Mouse (Mus musculus): ENCODE data around the gene Capn5.
A peak's percentile ranks its signal among the peaks of the same experiment; 100 is the strongest.
"Not testable (repeated sequence)": the region's sequence is repeated elsewhere in the genome, so short reads cannot be mapped to it uniquely, and the experiment has no call there.

Gene Capn5

GRCm38 (mm10) chr7:98177929-98178559 lies at the start of gene Capn5:
Gene Capn5 (minus strand): TSS chr7:98178274.
- peak; percentile 72 for DNase-seq (ENCODE audit: low read depth, low spot score)

DNA sequence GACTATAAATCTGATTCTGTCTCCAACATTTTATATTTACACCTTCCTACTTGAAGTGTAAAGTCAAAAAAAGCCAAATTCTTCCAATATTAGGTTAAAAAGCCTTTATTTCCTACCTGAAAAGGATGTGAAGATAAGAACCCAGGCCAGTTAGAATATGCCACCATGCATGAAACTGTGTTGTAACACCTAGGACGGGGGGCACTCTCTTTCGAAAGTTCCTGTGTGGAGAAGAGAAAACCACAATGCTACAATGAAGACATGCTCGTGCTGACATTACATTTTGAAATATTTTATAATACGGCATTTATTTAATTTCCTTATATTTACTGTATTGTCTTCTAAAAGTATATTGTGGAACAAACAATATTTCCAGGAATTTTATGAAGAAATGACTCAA lies 45.7 kb upstream of the Capn5 start:
- DNase-seq (ENCODE audit: low read depth, low spot score), result no peak

DNA sequence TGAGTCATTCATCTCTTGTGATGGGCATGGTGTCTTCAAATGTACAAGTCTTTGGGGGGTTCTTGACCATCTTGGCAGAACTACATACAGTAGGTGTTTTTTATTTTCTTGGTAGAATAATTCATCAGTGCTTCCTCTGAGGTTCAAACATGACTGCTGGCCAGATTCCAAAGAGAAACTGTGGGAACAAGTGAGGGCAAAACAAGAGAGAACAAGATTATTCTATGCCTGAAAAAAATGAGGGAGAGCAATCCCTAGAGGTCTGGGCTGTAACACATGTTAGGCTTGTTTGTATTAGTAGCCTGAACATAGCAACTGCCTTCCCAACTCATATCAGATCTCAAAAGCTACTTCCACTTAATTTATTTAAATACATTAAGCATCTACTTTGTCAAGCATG lies 38.6 kb upstream of the Capn5 start:
- DNase-seq (ENCODE audit: low read depth, low spot score), result no peak

- DNase-seq (ENCODE audit: low read depth, low spot score), result no peak
These were observed 24.9 kb upstream of the Capn5 start for GRCm38 (mm10) chr7:98202946-98203345.

- DNase-seq (ENCODE audit: low read depth, low spot score), result no peak
These were observed 23.5 kb upstream of the Capn5 start for GRCm38 (mm10) chr7:98201493-98202028.

DNA sequence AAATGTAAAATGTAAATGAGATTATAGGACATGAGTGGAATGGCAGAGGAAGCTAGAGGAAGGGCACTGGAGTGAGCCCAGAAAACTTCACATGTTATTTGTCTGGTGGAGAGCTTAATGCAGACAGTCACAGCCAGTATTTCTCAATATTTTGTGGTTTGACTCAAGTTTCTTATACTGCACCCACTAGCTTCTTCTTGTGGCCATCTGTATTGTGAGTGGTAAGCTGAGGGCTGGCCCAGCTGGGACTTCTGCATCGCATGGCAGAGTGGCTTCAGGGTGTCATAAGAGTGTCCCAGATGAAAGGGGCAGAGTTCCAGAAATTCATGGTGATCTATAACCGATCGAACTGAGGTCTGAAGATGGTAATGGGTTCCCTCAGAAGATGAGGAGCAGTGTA lies 22.3 kb upstream of the Capn5 start:
- DNase-seq (ENCODE audit: low read depth, low spot score), result no peak

DNA sequence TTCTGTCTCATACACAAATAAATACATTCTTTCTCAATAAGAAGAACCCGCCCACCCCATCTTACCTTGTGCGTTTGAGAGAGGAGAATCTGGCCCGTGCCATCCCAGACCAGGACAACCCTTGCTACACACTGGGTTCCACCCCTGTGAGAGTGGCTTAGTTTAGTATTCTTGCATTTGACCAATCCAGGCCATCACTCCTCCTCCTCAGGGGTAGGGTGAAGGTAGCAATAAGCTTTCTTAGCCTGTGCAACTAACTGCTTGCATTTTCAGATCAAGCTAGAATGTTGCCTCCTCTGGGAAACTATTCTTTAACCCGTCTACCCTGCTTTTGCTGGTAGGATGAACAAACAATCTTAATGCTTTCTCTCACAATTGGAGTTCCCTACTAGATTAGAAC lies 21.3 kb upstream of the Capn5 start, which contains the start of gene B3gnt6:
TSS of gene B3gnt6 (minus strand) at position 101 of the 400 bp plus-strand sequence.
- DNase-seq (ENCODE audit: low read depth, low spot score), result no peak

DNA sequence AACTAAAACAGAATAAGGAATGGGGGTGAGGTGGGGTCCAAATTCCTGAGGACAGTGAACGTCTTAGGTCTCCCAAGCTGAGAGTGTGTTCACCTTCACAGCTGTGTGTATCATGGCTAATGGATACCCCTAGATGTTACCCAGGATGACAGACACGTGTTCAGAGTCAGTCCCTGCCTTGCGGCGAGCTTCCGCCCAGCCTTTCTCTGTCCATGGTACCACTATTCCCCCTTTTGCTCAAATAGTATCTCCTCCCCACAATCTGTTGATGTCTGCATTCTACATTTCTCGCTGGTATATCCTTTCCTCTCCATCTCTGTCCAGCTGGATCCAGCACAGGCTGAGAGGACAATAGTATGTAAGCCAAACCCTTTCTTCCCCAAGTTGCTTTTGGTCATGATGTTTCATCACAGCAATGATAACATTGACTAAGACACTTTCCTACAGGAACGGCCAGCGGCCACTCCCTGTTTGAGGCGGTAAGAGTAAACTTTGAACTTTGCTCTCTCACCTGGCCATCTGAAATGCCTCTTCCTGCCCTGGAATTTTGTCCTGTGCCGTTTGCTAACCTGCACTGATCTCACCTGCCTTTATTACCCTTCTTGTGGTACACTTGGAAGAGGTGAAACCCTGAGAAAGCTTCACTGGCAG lies 17.2 kb upstream of the Capn5 start:
- DNase-seq (ENCODE audit: low read depth, low spot score), result no peak

DNA sequence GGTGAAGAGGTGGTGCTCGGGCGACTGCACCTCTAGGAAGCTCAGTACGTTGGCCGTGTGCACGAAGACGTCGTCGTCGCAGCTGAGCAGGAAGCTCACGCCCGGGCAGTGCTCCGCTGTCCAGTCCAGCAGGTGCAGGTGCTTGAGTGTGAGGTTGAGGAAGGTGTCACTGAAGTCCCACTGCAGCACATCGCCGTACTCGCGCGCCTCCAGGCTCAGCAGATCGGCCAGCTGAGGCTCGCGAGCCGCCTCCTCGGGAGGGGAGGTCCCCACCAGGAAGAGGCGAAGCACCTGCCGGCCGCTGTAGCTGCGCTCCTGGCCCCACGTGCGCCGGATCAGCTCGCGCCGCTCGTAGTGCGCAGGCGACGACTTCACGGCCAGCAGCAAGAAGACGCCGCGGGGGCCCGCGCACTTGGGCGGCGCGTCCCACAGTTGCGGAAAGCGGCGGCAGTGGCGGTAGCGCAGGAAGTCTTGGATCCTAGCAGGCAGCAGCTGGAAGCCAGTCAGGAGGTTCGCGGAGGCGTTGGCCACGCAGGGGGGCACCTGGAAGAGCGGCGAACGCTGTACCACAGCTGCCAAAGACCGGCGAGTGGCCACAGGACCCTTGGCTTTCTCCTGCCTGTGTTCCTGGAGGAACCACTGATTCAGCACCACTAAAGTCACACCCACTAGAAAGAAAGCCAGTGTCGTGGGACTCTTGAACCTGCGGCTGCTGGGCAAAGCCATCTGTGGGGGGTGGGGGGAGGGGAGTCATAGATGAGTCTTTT lies 16.1 kb upstream of the Capn5 start:
- no peak for DNase-seq (ENCODE audit: low read depth, low spot score)

- DNase-seq (ENCODE audit: low read depth, low spot score), result no peak
These were observed 15.5 kb upstream of the Capn5 start for GRCm38 (mm10) chr7:98193515-98194025.

GRCm38 (mm10) chr7:98191571-98192250 lies 13.6 kb upstream of the Capn5 start:
- no peak for DNase-seq (ENCODE audit: low read depth, low spot score)

DNA sequence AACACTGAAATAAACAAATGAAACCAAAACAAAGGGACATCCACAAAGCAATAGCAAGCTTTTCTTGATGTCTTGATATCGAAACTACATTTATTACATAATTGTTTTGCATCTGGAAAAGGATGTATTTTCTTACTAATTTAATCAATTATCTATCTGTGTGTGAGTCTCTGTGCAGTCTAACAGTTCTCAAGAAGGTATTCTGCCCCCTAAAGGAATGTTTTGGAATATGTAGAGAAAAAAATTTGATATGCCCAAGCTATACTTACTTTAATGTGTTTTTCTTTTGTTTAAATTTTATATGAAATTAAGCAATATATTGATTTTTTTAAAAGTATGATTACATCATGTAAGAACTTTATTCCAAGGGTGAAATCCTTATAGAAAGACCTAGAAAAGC lies 12.5 kb upstream of the Capn5 start:
- DNase-seq (ENCODE audit: low read depth, low spot score), result no peak

- DNase-seq (ENCODE audit: low read depth, low spot score), result no peak
These were observed 11.7 kb upstream of the Capn5 start for GRCm38 (mm10) chr7:98189745-98190144.

GRCm38 (mm10) chr7:98188680-98189079 lies 10.6 kb upstream of the Capn5 start:
- DNase-seq (ENCODE audit: low read depth, low spot score), result no peak

DNA sequence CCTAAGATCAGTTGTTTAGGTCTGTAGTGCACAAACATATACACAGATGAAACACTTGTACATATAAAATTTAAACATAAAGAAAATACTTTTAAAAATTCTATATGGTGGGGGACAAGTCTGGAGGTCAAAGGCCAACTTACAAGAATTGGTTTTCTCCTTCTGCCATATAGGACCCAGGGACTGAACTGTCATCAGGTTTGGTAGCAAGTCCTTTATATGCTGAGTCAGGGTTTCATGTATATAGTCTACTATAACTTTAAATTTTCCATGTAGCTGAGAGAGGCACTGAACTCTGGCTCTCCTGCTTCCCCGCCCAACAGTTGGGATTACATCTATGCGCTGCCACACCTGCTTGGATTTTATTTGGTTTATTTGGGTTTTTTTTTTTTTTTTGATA lies 10.2 kb upstream of the Capn5 start:
- no peak for DNase-seq (ENCODE audit: low read depth, low spot score)

DNA sequence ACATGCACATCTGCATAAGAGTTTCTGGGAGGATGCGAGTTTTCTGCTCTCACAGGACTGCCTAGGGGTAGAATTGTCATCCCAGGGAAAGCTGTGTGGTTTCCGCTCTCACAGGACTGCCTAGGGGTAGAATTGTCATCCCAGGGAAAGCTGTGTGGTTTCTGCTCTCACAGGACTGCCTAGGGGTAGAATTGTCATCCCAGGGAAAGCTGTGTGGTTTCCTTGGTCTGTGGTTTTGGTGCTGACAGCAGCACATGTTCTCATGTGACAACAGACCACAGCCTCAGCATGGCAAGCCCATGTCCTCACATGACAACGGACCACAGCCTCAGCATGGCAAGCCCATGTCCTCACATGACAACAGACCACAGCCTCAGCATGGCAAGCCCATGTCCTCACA lies 9.3 kb upstream of the Capn5 start:
- not testable (repeated sequence) for DNase-seq (ENCODE audit: low read depth, low spot score)

GRCm38 (mm10) chr7:98186637-98187036 lies 8.6 kb upstream of the Capn5 start:
- DNase-seq (ENCODE audit: low read depth, low spot score), result no peak

DNA sequence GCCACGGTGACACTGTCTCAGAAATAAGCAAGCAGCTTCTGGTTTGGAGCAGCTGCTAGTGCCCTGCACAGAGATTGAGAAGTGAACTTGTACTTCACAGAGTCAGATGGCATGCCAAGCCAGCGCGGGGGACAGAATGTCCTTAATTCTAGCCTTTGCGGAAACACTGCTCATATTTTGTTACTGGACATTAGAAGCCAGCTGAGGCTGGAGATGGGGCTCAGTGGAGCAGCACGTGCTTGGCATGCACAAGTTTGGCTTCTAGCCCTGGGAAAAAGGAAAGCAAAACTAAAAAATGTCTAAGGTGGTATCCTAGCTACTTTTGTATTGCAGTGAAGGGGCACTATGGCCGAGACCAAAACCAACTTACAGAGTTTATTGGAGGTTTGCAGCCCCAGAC lies 7.3 kb upstream of the Capn5 start:
- DNase-seq (ENCODE audit: low read depth, low spot score), result no peak

DNA sequence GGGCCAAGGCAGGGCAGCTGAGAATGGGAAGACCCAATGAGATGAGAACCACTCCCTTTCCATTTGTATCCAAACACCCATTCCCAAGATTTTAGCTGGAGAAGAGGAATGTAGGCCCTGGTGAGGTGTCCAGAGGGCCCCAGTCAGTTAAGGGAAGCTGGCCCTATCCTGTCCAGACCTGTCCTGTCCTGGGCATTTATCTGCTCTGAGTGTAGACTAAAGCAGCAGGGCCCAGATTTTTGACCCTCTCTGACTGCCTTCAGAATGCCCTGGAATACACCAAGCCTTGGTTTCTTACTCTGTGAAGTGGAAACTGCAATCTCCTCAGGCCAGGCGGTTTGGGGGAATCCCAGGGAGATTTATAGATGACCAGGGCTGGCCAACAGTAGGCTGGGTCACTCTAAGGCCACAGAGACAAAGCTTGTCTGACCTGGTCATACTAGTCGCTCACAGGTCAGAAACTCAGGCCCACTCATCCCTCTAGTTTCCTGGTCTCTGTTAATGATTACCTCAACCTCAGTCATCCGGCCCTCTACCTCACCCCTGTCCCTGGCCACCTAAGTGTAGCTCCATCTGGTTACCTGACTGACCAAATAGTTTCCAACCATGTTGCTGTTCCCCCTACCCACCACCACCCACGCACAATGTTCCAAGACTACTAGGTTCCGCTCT lies 622 bp upstream of the Capn5 start:
- no peak for DNase-seq (ENCODE audit: low read depth, low spot score)

DNA sequence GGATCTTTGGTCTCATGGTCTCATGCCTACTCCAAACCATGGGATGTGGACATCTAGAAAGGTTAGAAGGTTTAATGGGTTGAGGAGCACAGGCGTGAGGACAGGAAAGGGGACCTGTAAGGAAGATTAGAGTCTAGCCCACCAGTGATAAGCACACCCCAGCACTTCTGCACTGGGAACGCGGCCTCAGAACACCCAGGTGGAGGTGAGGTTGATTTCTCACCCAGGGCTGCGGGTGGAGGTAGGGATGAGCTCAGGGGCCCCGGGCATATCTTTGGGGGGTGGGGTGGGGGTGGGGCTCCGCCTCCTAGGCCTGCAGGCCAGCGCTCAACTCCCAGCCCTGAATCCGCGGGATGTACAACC lies 527 bp downstream of the Capn5 start:
- no peak for DNase-seq (ENCODE audit: low read depth, low spot score)

DNA sequence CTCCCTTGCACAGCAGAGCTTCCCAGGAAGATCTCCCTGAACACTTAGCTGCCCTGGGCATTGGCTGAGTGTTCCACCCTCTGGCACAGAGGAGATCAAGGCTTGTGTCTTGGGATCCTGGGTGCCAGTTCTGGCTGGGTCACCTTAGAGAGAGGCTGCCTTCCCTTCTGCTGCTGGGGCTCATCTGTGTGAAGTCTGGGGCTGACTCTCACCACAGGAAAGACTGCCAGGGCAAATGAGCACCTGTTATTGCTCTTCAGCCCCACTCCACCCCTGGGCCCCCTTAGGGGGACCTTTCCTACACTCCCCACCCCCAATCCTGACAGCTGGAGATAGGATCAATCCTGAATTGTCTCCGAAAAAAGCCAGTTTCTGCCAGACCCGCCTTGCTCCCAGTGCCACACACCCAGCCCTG lies 996 bp downstream of the Capn5 start:
- no peak for DNase-seq (ENCODE audit: low read depth, low spot score)

All from embryo, embryonic 11.5 days (tissue).